Mouse (Mus musculus): Measurements from ENCODE around the gene Hyal2.

Gene Hyal2

DNA sequence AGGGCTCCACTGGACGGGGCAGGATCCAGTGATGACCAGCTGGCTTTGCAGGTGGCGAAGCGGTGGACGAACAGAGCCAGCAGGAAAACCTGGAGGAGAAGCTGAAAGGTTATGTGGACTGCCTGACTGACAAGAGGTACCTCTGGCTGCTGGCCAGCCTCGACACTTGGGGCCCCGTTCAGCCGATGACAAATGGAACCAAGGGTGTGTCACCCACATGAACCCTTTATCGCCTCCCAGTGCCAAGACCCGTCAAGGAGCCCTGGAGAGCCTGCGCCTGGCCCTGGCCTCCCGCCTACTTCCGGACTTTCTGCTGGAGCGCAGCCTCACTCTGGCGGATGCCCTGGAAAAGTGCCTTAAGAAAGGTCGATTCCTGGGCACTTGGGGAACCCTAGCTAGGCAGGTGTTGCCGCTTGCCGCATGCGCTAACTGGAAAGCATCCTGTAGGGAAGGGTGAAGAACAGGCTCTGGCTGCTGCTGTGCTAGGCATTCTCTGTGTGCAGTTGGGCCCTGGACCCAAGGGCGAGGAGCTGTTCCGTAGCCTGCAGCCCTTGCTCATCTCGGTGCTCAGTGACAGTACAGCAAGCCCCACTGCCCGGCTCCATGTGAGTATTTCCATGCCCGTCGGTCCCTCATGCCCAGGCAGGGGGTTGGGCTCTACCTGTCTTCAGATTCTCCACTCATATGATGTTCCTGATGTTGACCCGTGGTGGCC is 22.5 kb downstream of the Hyal2 start:
- no peak for DNase-seq (ENCODE audit: low spot score in 2 of 2)

DNA sequence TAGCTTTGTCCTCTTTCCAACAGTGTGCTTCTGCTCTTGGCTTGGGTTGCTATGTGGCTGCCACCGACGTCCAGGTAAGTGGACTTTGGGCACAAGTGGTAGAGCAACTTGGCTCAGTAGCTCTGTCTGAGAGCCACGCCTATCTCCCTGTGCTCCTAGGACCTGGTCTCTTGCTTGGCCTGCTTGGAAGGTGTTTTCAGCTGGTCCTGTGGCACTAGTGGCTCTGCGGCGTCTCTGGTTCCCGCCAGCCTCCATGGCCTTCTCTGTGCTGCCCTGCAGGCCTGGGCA is 23.0 kb downstream of the Hyal2 start:
- DNase-seq (ENCODE audit: low spot score in 2 of 2), result no peak

DNA sequence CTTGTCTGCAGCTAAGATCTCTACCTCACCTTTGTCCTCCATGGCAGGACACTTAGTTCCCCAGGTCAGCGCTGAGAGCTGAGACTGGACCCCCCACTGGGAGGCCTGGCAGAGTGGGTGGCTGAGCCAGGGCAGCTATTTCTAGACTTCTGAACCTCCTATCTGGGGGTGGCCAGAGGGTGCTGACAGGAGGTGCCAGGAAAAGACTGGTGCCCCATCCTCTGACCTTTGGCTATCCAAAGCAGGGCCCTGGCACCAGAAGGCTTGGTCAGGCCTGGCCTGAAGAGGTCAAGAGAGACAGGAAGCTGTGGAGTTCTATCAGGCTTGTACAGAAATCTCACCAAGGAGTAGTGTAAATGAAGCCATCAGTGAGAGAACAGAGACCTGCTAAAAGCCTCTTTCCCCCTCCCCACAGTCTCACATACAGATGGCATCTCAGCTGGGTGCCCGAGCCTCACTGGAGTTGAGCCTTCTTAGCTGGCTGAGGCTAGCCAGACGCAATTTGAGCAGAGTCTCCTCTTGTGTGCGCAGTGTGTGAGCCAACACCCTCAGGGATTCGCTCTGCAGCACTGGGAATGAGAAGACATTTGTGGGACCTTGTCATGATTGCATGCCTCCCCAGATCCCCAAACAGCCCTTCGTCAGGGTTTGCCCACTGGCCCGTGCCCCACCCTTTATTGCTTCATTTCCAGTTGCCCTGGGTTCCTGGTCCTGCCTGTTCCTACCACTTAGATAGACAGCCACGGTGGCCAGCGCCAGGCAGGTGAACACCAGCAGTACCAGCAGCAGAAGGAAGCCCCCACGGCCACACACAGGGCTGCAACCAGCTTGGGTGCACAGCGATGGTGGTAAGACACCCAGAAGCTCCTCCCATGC is 25.6 kb downstream of the Hyal2 start:
- DNase-seq (ENCODE audit: low spot score in 2 of 2), result no peak

DNA sequence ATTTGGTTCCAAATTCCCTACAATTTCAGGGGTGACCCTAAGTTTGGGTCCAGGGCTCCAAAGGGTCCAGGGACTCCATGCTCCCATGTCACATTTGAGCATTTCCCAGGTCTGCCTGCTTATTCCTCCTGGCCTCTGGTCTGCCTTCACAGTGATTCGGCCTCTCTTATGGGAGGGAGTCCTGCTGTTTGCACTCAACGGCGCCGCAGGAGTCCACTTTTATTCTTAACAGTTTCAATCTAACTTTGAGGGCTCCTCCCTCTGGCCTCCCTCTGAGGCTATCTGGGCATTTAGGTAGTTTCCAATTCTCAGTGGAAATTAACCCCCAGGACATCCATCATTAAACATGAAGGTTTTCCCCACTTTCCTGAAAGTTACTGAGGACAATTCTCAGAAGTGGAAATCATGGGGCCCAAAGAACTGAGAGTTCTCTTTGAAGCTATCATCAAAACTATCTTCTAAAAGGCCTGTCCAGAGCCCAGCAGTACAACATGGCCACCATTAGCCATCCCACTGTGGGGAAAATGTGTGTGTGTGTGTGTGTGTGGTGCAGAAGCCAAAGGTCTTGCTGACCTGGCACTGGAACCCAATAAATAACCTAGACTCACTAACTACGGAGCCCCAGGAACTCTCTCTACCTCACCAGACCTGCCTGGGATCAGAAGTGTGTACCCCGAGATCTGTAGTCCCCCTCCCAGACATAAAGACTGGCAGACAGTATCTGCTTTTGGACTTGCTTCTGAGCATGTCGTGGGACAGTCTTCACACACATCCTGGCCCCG is 26.7 kb downstream of the Hyal2 start:
- DNase-seq (ENCODE audit: low spot score in 2 of 2), result no peak

DNA sequence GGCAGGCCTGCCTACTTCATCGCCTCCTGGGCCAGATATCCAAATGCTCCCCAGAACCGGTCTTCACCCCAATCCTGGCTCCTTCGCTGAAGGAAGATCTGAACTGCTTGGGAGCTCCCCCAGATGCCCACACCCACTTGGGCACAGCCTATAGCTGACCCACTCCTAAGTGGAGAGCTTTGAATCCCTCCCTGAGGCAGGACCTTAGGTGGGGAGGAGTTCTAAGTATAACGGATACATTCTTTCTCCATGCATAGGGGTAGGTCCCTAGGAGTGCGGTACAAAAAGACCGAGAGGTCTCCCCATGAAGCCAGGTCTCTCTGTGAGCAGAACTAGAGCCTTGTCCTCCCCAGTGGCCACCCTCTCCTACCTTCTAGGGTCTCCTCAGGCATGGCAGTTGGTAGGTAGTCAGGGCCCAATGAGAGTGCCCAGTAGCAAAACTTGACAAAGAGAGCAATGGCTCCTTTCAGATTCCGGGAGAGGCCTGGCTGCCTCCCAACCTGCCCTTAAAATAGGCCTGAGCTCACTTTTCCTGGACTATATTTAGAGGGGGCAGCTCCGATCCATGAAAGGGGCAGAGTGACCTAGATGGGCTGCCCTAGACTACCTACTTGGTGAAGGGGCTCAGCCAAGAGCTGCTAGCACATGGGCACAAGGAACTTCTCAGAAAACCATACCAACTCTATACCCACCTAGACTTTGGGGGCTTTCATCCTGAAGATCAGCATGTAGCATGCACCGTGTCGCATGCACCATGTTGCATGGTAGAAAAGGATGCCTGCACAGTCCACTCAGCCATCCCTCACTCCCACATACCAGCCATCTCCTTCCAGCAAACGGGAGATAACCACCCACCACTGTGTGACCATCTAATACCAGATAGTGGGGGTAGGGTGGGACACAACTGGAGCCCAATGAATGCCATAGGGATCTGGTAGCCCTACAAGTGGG is 29.1 kb downstream of the Hyal2 start:
- DNase-seq (ENCODE audit: low spot score in 2 of 2), result no peak

DNA sequence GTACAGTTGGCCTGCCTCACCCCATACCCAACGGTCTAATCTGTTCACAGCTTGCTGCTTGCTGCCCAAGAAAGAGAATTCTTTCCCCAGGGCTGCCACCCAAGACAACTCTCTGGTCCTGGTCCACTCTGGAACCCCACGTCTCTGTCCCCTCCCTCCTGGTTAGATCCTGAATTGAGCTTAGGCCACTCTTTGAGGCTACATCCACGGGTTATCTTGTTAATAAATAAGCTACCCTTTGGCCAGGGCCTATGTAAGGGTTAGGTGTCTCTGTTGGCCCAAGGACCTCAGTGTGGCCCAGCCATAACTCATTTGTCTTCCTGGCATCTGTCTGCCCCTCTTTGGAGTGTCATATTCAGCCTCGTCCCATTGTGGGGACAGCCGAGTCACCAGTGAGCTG is 30.6 kb downstream of the Hyal2 start:
- no peak for DNase-seq (ENCODE audit: low spot score in 2 of 2)

DNA sequence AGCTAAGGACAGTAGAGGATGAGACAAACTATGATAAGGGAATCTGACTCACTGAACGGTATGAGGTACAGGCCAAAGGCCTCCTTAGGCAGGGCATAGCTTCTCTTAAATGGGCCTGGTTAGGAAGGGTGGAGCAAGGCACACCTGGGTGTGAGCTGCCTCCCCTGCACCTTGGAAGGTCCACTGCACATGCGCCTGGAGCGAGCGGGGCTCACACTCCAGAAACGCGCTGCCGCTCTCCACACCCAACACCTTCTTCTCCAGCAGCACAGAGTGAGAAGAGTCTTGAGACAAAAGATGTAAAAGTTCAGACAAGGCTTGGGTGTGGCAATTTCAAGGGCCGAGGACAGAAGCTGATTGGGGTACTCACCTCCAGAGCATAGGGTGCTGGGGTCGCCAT is 31.7 kb downstream of the Hyal2 start:
- no peak for DNase-seq (ENCODE audit: low spot score in 2 of 2)

DNA sequence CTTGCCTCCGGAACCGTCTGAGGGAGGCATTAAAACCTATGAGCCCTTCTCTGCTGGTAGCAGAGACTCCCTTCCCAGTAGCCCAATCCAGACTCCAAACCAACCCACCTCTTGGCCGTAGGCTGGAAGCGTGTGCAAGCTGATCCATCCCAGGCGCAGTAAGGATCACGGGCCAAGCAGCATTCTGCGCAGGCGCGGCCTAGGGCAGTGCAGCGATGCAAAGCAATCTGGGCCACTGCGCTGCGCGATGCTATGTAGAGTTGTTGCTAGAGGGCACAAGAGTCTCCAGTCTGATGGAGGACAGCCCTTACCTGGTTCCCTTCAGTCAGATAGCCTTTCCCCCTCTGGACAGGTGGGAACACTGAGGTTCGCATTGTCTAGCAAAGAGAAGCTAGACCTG is 32.1 kb downstream of the Hyal2 start:
- DNase-seq (ENCODE audit: low spot score in 2 of 2), result peak in 1 of 2 experiments; percentile 51

DNA sequence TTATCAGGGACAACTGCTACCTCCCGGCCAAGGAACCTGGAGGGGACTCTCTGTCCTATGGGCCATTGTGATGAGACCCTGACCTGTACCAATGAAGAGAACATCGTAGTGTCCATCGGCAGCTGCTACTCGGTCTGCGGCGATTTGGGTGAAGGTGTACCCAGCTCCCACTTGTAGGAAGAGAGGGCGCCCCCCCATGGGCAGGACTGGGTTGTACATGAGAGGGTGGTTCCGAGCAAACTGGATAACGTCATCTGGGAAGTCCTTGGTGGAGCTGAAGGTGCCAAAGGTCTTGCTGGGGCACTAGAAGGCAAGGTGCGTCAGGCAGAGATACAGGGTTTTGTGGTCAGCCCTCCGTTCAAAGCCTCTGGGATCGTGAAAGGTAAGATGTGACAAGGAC is 33.0 kb downstream of the Hyal2 start:
- no peak for DNase-seq (ENCODE audit: low spot score in 2 of 2)

DNA sequence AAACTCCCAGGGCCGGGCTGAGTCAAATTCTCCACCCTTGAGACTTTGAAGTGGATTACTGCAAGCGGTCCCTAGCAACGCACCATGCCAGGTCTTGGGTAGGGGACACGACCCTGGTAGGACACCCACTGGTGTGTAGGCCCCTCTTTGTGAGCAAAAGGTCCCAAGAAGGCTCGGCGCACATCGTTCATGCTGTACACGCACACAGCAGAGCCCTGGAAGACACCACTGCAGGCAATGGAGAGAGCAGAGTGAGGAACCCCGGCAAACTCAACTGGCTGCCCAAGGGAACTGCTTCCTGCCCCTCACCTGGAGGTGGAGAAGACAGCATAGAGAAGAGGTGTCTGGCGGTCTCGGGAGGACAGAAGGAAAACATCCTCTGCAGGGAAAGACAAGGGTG is 33.5 kb downstream of the Hyal2 start:
- no peak for DNase-seq (ENCODE audit: low spot score in 2 of 2)

DNA sequence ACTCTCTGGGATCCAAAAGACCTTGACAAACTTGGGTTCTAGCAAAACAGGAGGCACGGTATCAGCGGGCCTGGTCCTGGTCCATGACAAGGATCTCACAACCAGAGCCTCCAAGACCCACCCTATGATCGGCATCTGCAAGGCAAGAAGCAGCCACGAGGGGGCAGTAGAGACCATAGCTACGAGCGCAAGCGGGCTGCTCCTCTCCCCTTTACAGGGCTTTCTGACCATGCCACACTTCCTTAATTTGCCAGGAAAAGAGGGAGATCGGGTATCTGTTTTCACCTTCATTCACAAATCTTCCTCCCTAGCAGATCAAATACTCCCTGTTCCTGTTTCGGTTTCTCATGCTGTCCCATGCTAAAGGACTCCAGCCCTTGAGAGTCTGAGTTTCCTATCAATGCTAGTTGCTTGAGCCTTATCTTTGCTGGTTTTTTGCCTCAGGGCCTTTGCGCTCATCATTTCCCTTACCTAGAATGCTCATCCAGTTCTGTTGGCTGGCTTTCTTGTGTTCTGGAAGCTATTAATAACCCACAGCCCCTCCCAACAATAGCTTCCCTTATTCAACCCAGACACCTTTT is 34.4 kb downstream of the Hyal2 start:
- peak; percentile 76 to 78 for DNase-seq (ENCODE audit: low spot score in 2 of 2)

DNA sequence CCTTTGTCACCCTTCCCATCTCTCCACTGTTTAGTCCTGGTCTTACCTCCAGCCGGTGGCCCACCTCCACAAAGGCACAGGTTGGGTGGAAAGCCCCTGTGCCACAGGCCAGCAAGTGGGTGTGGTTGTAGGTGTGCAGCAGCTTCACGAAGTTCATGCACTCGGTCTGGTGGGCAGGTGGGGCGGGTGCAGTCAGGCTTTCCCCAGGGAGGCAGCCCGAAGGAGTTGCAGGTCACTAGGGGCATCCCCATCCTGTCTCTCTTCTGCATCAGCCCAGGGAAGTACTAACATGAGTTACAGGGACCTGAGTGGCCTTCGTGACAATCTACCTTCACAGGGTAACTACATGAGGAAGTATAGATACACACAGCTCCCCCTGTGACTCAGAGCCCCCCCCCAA is 35.5 kb downstream of the Hyal2 start:
- no peak for DNase-seq (ENCODE audit: low spot score in 2 of 2)

DNA sequence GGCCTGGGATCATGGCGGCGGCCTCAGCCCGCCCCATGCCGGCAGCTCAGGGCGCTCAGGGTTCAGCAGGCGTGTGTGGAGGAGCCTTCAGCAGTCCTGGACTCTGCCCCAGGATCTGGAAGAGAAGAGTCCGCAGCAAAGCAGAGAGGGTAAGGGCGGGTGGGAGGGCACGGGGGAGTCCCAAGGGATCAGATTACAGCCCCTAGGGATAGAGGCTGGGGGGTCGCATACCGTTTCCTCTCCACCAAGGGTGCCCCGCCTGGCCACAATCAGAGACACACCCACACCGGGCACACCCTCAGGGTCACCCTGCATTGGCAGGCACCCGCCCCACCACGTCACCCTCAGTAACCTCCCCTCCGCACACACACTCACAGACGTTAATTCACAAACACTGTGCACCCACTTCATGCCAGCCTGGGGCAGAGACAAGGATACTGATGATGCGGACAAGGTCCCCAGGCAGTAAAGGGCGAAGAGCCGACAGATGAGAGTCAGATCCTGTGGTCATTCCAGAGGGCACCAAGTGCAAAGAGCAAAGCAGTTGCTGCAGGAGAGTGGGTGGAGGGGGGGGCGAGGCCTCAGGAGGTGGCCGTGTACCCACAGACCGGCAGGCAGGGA is 37.4 kb downstream of the Hyal2 start:
- no peak for DNase-seq (ENCODE audit: low spot score in 2 of 2)

DNA sequence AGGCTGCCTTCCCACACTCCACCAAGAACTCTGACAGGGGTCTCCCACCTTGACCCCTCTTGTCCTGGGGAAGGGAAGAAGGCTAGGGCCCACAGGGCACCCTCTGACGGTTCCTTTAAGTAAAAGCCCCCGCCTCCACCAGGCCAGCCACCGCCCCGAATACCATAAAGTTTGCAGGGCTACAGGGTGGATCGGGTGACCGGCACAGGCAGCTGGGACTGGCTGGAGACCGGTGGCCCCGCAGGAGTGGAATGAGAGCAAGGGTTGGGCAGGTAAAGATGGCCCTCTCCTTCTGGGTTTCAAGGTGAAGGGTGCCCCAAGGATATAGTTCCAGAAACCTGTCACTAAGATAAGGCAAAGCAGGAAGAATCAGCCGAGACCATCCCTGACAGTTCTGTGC is 38.8 kb downstream of the Hyal2 start:
- DNase-seq (ENCODE audit: low spot score in 2 of 2), result no peak

DNA sequence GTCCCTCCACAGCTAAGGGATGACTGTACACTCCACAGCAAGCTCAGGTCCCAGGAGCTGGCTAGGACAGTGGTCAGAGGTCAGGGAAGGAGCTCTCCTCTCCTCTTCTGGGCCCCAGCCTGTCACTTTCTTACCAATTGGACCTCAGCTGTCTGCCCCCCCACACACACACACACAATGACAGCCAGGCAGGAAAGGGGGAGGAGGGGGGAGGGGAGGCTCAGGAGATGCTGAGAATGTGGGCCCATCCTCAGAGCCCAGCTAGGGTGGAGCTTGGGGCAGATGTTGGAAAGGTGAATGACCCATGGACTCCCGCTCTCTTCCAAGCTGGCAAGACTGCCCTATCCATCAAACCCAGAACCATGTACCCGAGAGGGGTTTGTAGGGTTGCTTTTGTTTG is 39.3 kb downstream of the Hyal2 start:
- no peak for DNase-seq (ENCODE audit: low spot score in 2 of 2)

DNA sequence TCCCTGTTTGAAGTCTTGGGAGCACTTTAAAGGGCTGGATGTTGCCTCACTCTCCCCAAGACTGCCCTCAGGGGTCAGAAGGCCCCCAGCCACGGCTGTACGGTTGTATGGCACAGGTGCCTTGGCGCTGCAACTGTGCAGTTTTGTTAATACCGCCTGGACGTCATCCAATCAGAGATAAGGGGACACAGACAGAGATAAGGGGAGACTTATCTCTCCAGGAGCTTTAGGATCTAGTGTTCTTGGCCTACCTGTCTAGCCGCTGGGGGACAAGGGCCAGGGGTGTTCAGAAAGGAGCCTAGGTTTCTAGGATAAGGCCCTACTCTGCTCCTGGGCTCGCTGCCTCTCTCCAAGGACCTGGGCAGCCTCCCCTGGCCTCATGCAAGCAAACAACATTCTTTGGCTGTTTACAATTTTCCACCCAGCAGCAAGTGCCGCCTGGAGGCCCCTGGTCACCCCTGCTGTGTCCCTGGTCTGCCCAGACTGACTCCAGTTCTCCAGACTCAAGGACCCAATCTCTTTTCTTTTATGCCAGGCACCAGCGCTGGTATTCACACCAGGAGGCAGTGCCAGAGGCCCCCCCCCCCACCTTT is 40.0 kb downstream of the Hyal2 start:
- DNase-seq (ENCODE audit: low spot score in 2 of 2), result no peak

DNA sequence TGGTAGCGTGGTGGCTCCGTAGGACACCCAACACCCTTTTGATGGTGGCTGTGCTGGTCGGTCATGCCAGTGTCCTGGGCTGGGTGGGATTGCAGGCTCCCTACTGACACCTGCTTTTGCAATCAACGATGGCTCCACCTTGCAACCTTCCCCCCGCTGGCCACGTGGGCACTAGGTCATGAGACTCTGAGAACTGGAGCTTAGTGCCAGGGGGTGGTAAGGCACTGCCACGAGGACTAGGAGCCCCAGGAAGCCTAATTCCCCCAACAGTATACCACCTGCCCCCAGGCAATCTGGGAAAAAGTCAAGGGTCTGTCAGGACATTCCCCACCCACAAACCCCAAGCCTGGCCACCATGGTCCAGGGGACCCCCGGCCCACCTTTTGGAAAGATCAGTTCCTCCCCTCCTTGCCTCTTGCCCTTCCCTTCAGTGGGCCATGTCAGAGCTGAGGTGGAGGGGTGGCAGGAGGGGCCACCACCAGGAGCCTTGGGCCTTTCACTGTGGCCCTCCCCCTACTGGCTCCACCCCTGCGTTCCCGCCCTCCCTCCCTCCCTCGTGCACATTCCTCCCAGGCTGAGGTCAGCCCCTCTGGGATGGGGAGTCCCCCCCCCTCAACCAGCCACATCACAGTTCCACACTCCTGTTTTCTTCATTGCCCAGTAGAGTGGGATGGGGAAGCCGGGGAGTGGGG is 41.1 kb downstream of the Hyal2 start, which contains the start of gene Sema3b:
Sema3b (minus strand) TSS at position 489 of the 692 bp plus-strand sequence.
- no peak for DNase-seq (ENCODE audit: low spot score in 2 of 2)

DNA sequence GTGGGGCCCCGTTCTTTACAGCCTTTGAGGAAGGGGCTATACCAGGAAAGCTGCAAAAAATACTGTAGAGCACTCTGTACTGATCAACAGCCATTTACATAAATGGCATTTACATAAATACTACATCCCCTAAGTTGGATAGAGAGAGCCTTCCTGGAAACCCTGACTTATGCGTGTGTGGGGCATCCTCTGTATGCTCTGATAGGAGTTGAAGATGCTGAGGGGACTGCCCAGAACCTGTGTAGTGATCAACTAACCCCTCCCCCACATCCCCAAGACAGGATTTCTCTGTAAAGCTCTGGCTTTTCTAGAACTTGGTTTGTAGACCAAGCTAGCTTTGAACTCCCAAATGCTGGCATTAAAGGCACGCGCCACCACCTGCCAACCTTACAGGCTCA is 41.7 kb downstream of the Hyal2 start:
- no peak for DNase-seq (ENCODE audit: low spot score in 2 of 2)

DNA sequence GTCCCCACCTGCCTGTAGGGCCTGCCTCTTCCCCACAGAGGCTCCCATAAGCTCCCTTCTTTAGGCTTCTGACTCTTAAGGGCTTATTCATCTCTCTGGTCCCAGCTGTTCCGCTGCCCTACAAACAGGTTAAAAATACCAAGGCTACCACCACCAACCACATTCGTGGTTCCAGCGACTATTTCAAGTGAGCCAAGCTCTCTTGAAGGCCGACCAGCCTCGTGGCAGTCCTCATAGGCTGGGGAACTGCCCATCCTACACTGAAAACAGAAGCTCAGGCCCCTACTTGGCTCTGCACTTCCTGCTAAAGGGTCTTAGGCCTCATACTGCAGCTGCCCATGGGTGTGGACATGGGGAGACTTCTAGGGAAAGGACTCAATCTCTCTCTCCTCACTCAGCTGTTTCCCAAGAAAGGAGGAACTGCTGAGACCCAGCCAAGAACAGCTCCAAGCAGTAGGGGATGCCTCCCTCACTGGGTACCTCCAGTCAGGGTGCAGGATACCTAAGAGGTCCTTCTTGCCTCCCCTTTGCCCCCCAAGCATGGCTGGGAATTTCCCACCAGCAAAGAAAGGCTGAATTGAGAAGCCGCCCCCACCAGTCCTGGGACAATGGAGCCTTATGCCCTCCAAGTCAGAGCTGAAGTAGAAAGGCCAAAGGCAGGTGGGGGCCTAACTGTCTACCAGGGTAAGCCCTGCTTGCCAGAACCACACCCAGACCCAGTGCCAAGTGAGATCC is 43.9 kb downstream of the Hyal2 start:
- no peak for DNase-seq (ENCODE audit: low spot score in 2 of 2)
